Mouse (Mus musculus) layer of hippocampus, adult 18-20 months (tissue): ENCODE results near the gene Qdpr. TPM values are rescaled to one million over a fixed set of nuclear protein-coding genes. Genes with fewer than 3 reads are reported as not detected.
"Not testable (repeated sequence)": the region's sequence is repeated elsewhere in the genome, so short reads cannot be mapped to it uniquely, and the experiment has no call there.

Experiments
- DNase-seq, 2 experiments: peaks; one replicate each; pipeline ENCODE4 v3.0.0; 2022; ENCODE audit warnings: low spot score in 2 of 2
- total RNA-seq, 2 experiments: library from RNA; stranded (reverse); gene quantifications; 2 replicates each; pipeline ENCODE4 v1.2.3; 2021

Qdpr gene
- total RNA-seq, 2 experiments from 2014 or later: 201 to 228 TPM

DNA sequence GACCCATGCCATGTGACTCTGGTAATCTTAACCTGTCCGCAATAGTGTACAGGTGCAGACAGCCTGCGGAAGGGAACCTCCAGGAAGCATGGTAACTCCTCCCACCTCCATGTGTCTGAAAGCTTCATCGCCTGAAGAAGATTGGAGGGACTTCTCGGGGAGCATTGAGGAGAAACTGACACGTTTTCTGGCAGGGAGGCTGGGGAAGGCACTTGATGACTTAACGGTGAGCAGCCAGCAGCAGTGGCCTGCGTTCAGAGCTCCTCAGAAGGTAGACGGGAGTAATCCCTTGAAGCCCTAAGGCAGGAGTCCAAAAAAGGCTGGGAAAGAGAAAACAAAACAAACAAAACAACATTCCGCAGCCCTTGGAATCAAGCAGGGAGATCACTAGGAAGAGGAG is 4.4 kb upstream of the Qdpr start:
- DNase-seq: no peak

DNA sequence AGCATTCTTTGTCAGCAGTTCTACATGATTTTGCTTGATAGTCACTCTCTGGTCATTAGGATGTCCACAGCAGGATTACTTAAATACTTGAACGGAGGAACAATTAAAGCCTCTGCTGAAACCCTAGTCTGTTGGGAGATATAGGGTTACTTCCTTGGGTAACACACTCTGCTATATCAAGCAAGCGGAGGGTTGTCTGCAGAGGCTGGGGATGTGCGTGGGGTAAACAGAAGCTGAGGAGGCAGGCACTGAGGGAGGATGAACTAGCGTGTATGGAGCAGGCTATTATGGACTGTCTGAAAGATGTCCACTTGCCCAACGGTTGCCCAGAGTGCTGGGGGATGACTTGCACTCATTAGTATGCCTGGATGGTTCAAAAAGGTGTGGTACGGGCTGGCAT is 3.4 kb upstream of the Qdpr start, which contains the start of gene Clrn2:
Clrn2 (plus strand) TSS at position 301 of the 400 bp plus-strand sequence.
- no peak for DNase-seq

DNA sequence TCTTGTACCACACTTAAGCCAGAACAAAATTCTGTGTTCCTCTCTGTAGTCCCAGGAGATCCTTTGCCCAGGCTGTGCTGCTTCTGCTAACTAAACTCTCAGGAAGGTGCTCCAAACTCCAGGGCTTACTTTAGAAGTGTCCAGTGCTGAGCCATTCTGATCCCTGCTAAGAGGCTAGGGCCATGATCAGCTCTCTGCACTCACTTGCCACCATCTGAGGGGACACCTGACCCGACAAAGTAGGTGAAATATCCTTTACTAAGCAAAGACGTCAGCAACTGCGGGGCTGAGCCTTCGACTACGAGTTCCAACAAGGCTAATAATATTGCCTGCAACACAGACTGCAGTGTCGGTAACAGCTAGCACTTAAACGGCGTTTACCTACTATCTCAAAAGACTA is 830 bp downstream of the Qdpr start:
- DNase-seq: no peak

DNA sequence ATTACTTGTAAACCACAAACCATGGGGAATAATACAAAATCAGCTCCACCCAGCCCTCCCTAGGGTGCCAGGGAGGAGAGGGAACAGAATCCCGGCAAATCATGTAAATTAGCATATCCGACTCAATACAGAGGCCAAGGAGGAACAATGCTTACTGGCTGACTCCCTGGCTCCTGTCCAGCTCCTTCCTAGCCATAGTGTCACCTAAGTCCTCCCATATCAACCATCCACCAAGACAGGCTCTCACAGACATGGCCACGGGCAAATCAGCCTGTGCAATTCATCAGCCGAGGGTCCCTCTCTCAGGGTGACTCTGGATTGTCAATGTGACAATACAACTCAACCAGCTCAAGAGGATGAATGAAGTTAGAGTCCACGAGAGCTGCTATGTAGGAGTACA is 1.4 kb downstream of the Qdpr start:
- DNase-seq: no peak

DNA sequence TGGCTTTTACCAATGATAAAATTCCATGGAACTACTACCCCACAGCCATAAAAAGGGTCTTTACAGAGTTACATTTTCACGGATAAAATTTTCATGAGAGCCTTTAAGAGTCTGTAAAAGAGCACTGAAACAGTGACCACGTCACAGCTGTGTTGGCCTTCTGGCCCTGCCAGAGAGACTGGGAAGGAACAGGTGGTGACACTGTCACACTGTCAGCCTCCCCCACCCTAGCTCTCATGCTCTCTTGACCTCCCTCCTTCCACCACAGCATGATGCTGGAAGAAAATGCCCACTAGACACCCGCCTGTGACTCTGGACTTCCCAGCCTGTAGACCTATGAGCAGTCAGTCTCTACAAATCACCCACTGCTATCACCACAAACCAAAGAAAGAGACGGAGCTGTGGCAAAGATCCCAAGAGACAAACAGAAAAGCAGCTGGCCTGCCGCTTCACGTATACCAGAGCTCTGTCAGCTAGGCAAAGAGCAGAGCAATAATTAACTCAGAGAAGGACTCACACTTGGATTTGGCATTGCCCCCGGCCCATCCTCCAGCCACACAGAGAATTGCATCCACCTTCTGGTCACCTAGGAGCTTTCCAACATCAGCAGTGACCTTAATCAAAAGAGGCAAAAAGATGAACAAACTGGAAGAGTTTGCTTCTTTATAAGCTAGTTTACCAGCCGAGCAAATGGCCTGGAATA is 5.8 kb downstream of the Qdpr start:
- DNase-seq: no peak

DNA sequence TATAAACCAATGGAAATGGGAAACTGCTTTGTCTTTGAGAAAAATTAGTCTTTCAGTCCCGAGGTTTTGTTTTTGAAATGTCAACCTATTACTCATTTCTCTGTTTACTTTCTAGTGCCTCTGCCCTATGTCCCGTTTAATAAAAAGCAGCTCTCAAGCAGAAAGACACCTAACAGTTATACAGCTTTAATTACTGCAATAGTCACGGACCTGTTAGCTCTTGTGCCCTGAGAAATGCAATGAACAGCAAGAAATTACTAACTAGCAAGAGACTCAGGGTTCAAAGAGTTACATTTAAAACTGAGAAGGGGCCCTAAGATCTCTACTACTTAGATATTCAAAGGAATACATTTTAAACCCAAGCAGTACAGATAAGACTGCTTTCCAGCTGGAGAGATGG is 8.3 kb downstream of the Qdpr start:
- no peak for DNase-seq

DNA sequence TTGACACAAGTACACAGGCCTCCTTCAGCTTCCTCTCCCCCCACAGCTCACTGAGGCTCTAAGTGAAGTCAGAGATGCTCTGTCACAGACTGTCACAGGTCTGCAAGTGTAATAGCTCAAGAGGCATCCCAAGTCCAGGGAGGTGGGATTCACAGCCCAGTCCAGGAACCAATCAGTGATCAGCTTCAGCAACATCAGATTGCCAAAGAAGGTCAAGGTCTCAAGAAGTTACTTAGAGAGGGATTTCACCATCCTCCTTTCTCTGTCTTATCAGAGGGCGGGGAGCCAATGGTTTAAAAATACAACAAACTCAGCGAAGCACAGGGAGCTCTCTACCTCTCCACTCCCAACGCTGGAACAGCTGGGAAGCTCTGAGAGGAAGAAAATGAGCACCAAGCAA is 8.9 kb downstream of the Qdpr start:
- DNase-seq: no peak

DNA sequence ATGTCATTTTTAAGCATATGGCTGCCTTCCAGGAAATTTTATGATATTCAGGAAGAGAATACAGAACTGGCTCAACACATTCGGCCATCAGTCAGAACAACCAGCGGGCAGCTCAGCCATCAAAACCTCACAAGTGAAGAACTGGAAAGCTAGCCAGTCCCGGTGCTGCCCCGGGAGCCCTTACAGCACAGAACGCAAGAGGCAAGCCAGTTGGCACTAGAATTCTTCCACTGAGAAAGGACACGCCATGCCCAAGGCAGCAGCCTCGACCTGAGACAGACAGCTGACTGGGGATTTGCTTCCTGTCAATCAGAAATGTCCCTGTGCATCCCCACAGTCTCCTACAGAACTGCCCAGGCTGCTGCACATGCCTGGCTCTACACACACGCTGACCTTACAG is 11.7 kb downstream of the Qdpr start:
- no peak for DNase-seq

DNA sequence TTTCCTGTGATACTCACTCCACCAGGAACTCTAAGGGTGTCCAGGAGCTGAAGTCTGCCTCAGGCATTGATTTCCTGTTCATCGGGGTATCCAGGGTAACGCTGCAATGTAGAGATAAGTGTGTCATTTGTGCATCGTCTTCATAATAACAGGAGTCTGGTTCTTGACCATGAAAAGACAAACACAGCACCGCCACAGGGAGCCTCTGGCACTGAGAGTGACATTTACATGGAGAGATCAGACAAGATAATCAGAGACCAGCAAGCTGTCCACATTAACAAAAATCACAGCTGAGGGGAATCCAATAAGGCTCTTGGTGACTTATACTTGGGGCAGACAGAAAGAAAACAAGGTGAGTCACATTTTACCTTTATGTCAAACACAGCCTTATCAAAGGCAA is 12.2 kb downstream of the Qdpr start:
- no peak for DNase-seq

DNA sequence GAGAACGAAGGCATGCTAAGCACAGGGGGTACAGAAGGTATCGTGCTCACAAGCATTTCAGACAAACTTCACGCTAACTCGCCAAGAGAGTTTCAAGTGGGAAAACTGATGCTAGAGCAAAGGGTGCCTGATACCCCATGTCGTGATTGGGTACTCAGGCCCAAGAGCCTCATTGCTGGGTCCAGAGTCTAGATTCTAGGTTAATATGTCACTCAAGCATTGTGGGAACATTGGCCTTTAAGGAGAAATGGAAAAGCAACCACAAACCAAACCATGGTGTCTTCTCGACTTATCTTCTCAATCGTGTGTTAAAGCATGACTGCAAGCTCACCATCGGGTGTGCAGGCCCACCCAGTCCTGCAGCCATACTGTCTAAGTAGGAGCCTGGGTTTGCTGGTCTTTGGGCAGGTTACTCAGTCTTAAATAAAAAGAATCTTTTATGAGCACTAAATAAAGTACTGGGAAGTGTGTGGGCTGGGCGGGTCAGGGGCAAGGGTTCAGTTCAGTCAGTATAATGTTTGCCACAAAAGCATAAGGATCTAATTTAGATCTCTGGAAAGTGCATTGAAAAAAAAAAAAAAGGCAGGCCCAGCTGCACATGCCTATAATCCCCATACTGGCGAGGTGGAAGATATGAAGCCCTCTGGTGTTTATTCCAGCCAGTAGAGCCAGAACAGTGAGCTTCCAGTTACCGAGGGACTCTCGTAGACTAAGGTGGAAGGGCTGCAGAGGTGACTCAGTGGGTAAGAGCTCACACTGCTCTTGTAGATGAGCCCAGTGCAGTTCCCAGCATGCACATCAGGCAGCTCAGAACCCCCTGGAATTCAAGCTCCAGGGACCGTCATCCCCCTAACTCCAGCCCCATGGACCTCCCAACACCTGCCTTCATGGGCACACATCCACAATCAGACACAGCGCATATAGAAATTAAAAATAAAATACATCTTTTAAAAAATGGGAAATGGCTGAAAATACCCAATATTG is 13.8 kb downstream of the Qdpr start:
- no peak for DNase-seq

DNA sequence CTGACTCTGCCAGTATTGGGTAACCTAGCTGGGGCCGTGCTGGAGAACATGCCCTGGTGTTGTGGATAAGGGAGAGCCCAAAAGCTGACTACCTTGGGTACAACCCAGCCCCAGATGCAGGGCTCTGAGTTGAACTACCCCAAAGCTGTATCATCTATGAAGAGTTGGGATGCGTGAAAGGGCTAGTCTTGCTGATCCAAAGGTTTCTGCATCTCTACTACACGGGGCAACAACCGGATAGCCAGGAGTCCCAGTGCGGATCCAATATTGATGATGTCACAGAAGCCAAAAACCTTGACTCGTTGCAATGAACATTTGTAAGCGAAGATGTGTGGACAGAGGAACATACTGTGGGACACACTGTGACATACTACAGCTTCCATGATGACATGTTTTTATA is 22.1 kb downstream of the Qdpr start:
- no peak for DNase-seq

DNA sequence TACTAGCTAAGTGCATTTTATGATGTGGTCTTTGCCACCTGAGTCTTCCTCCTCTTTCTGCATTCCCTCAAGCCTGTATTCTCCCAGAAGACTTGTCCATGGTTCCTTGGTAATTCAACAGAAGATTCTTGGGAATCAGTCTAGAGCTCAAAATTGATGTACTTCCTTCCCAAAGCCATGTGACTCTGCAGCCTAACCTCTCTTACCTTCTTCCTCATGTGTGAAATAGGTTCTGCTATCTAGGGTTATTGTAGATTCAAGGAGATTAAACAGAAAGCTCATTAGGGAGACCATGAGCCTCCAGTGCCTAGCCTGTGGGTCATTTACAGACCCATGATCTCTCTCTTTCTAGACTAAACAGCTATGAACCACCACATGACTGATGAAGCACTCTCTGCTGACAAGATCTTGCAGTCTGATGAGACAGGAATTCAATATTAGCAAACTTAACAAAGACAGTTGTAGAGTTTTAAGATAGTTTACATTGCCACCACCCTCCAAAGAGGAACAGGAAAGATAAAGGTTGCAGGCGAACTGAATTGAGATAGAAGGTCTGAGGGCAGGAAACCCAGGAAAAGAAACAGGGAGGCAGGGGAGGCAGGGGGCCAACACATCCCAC is 23.5 kb downstream of the Qdpr start:
- no peak for DNase-seq

DNA sequence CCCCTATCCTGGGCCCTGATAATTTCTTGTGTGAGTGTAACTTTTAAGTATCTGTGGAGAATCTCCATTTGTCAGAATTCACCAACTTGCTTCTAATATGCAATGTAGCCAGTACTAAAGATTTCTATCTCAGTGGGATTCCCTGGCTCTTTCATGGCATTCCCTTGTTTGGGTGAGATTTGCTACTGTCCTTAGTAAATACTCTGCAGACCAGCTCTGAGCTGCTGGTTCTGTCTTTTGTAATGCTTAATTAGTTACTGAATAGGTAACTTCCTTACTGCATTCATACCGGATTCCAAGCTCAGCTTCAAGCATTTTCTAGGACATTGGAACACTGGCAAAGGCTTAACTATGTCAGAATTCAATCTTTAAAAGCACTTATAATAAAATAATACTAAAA is 24.3 kb downstream of the Qdpr start:
- not testable (repeated sequence) for DNase-seq

DNA sequence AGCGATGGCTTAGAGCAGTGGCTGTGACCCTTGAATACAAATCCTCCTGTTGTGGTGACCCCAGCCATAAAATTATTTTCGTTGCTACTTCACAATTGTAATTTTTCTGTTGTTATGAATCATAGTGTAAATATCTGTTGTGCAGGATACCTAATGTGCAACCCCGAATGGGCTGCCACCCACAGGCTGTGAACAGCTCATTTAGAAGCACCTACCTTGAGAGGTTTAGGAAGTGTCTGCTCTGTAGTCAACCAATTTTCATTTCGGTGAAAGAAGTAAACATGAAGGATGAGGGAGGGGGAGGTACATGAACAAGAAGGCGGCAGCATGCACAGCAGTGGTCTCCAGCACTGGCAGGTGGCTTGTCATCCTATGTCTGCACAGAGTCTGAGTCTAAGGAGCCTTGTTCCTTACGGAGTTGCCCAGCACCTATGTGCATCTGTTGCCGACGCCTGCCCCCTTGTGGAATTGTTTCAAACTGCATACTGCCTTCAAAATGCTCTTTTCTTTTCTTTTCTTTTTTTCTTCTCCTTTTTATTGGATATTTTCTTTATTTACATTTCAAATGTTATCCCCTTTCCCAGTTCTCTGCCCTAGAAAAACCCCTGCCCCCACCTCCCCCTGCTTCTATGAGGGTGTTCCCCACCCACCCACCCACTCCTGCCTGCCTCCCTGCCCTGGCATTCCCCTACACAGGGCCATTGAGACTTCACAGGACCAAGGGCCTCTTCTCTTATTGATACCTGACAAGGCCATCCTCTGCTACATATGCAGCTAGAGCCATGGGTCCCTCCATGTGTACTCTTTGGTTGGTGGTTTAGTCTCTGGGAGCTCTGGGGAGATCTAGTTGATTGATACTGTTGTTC is 25.8 kb downstream of the Qdpr start:
- DNase-seq: peak; percentile 26 to 72

DNA sequence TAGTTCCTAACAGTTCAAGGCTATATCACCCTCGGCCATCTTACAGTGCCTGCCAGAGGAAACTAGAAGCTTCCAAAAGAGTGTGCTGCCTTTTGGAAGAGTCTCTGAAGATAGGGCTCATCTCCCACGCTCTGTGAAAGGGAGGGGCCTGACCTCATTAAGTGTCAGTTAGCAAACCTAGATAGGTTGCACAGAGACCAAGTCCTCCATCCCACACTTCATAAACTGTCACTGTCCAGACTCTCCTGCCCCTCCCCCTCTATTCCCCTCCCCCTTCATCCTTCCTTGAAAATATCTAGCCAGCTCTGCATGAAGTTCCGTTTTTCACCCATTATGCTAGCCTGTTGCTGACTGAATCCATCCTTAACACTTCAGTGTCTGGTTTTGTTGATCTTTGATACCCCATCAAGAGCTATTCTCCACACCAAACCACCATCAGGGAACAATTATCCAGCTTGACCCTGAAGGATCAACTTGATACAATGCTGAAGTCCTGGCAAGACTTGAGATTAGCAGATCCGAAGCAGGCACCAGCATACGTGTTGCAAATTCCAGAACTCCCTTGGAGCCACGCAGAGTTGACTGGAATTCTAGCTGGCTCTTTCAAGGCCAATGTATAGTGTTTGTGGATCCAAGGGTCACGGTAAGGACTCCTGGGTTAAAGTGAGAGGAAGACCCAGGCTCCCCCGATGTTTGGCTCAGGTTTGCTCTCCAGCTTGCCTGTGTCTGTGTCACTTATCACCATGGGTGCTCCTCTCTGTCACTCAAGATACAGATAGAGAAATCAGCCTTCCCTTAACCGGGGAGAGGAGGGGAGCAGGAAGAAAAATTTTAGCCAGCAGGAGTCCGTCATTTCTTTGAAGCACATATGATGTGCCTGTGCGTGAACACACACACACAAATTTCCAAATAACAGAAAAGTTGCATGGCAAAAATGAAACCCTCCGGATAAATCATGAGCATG is 27.9 kb downstream of the Qdpr start:
- no peak for DNase-seq

DNA sequence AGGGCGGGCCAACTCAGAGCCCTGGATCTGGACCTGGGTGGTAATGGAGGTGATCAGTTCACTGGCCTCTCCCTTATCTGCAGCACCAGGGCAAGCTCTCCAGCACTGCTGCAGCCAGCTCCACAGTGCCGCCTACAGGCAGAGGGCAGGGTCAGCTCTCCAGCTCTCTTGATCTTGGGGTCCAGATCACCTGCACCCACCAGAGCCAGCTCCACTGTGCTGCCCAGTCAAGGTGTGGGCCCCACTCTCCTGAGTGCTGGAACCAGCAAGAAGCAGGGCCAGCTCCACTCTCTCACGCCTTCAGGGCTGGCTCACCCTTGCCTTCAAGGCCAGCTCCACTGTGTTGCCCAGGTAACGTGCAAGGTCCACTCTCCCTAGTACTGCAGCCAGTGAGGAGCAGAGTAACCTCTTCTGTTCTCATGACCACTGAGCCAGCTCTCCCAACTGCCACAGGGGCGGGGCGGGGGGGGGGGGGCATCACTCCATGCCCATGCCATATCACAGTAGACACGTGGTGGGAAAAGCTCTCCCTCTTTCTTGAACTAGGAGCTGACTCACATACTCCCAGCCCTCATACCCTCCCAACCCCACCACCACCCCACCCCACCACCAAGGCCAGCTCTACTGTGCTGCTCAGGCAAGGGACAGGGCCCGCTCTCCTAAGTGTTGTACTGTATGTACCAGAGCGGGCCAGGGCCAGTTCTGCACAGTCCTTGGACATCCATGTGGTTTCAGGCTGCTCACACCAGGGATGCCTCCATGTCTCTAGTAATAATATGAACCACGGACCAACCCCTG is 30.0 kb downstream of the Qdpr start:
- no peak for DNase-seq

DNA sequence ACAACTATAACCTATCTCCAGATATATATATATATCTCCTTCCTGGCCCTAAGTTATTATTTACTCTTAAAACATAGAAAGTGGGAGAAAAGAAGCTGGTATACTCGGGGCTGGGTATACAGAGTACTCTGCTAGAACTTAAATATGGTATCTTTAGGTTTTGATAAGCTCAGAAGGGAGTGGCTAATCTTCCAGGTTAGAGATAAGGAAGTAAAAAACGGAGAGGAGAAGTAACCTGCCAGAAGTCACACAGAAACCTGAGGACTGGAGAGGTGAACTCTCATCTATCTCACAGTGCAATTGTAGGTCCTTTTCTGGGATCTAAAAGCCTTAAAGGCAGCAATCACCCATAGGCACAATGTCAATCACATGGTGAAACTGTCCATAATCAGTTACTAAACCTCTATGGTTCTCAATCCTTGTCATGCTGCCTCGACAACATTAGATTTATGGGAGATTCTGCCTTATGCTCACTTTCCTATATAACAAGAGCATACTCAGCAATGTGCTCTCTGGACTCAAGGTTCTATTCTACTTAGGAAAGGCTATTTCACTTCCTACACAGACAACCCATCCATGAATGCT is 32.1 kb downstream of the Qdpr start:
- DNase-seq: no peak

DNA sequence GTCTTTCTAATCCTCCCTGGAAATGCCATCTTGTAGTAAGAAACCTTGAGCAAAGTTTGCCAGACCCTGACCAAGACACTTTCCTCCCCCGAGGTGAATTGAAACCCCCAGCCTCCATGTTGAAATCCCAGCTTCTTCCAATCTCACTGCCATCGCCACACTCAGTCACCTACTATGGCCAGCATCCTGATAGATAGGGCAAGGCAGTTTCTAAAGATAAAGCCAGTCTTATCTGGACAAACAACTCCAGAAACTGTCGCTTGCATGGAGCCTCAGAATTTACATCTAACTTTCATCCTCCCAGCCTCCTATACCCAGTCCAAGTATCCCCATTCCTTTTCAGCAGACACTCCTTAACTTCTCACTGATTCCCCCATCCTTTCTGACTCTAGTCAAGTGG is 33.6 kb downstream of the Qdpr start:
- DNase-seq: no peak

DNA sequence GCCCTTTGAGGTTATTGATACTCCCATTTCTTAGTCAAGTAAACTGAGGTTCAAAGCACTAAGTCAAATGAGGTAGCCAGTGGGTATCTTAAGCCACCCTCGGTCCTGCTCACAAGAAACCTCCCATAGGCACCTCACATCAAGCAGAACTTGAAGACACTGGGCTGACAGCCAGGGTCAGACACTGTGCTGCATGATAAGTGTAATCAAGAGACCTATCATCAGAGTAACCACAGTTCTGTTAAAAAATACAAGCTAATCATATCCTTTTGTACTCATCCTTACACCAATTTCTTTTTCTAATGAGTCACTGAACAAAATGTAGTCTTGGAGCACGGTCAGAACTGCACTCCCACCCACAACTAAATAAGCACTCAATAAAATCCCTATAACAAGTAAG is 43.9 kb downstream of the Qdpr start:
- no peak for DNase-seq
